Mouse (Mus musculus) small intestine, adult 2 months (tissue): Measurements from ENCODE around the gene Spns2.
A peak's percentile ranks its signal among the peaks of the same experiment; 100 is the strongest.

Experiments
- CTCF ChIP-seq: fragments of 200-500 bp; IDR thresholded peaks from 2 replicates; pipeline ENCODE4 v1.5.1; 2012; ENCODE audit warnings: low read depth, mild to moderate bottlenecking, control low read depth, inconsistent platforms, low read length, moderate library complexity, mixed read lengths; ENCODE audit not compliant: insufficient replicate concordance, insufficient read length; ENCODE audit errors: extremely low read depth
- POLR2A ChIP-seq: fragments of 200-500 bp; IDR thresholded peaks from 2 replicates; pipeline ENCODE4 v1.6.1; 2012; ENCODE audit warnings: low read depth, mild to moderate bottlenecking, control low read depth, inconsistent platforms, low read length, moderate library complexity

DNA sequence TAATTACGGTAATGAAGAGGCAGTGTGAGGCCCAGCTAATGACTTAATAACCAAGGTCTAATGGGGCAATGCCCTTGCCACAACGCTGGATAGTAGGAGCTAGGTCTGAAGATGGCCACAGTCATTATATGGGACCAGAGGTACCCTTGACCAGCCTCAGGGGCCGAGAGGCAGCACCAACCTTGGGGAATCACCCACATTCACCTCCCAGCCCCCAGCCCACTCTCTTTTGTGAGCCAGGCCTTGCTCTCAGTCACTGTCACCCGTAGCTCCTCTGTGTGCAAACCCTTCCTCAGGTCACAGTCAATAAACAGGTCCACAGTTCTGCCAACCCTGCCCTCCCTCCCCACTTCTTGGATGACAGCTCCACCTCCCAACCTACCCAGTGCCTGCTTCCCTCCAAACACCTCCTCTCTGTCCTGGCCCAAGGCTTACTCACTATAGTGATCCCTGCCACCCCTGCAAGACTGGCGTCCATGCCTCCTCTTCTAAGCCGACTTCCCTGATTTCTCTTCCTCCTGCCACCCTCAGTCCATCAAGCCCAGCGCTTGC lies 13.6 kb downstream of the Spns2 start:
- TF ChIP-seq CTCF: no peak
- peak; percentile 22; the same call in 1 of the 2 replicates for TF ChIP-seq POLR2A
